Mouse (Mus musculus) adrenal gland, adult 2 months (tissue): ENCODE results near the gene Syne1. TPM values are rescaled to one million over a fixed set of nuclear protein-coding genes. Genes with fewer than 3 reads are reported as not detected.
"Not testable (repeated sequence)": the region's sequence is repeated elsewhere in the genome, so short reads cannot be mapped to it uniquely, and the experiment has no call there.

Experiments
- DNase-seq: peaks from one replicate; pipeline ENCODE4 v3.0.0; 2021
- polyA plus RNA-seq: library from polyadenylated mRNA; depleted of rRNA; stranded (reverse); fragments of >200 nt; gene quantifications from 2 replicates; pipeline ENCODE4 v1.2.3, GENCODE M21; 2012
- total RNA-seq, 2 experiments: library from RNA; stranded (reverse); gene quantifications; 2 replicates each; pipeline ENCODE4 v1.2.3; 2021

Gene Syne1
- total and polyA plus RNA-seq, 3 experiments: 7.1 to 21.2 (median 21.0) TPM

GRCm38 (mm10) chr10:5520695-5521094 is 30.6 kb downstream of the Syne1 start:
- DNase-seq: no peak

- no peak for DNase-seq
Measured at GRCm38 (mm10) chr10:5515330-5515729, 36.0 kb downstream of the Syne1 start.

- no peak for DNase-seq
Measured at GRCm38 (mm10) chr10:5514134-5514533, 37.1 kb downstream of the Syne1 start.

GRCm38 (mm10) chr10:5512285-5512684 is 39.0 kb downstream of the Syne1 start:
- no peak for DNase-seq

GRCm38 (mm10) chr10:5511403-5511802 is 39.9 kb downstream of the Syne1 start:
- DNase-seq: no peak

DNA sequence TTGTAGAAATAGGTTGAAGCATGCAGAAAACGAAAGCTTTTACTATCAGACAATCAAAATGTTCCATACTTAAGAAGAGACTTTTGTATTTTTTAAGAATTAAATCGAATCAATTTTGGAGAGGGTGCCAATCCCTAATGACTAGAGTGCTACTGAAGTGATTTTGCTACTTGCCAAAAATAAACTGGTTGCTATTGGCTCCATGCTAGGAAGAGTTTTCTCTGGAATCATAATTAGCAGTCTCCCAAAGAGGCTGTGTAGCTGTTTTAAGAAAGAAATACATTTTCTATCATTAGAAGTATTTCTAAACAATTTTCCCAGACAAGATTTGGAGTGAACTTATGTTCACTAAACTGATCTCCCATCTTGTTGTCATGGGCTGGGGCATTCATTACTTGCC is 43.8 kb downstream of the Syne1 start:
- DNase-seq: no peak

DNA sequence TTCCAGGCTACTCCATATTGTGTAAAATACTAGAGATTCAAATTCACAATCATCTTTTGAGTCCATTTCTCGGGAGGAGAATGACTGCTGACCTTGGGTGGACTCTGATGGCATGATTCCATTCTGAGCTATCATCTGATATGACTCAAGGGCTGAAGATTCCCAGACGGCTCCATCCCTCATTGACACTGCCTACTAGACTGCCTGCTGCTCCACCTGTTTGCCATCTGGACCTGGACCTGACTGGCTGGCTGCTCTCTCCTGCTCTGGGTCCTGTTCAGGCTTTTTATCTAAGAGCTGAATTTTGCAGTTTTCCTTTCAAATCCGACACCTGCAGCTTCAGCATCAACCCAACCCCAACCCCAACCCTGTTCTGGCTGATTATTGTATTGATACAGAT is 46.5 kb downstream of the Syne1 start:
- no peak for DNase-seq

GRCm38 (mm10) chr10:5503909-5504308 is 47.4 kb downstream of the Syne1 start:
- DNase-seq: no peak

DNA sequence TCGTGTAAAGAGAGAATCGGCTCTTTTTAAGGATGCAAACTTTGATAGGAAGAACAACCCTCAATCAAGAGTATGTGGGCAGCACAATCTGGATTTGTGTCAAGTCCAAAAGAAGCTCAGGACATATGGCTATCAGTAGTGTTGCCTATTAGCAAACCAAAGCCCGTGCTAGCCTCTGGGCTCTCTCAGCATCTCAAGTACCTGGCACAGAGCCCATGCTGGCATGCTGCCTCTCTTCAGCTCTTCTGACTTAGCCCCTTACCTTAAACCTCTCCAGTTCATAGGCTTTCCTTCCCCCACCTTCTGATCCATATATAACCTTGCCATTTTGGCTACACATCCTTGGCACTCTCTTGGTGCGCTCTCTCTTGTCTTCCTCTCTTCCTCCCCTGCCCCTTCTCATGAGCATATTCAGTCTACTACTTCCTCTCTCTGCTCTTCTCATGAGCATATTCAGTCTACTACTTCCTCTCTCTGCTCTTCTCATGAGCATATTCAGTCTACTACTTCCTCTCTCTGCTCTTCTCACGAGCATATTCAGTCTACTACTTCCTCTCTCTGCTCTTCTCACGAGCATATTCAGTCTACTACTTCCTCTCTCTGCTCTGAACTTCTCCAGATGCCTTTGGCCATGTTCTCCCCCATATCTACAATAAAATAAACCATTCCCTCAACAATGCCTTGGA is 51.5 kb downstream of the Syne1 start:
- DNase-seq: not testable (repeated sequence)

DNA sequence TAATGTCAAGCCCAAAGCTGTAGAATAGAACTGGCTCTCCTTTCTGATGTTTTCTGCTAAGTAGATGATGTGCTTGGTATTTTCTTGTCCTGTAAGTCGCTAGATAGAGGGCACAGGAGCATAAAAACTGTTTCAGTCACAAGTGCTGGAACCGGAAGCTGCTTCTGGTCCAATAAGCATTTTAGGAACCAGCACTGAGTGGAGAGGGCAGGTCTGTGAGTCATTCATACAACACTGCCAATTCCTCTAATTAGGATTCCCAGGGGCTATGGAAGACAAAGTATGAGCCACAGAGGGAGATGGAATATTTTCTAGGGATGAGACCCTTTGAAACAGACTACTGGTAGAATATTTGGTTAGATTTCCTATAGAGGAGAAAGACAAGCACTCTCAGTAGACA is 53.4 kb downstream of the Syne1 start:
- DNase-seq: no peak

DNA sequence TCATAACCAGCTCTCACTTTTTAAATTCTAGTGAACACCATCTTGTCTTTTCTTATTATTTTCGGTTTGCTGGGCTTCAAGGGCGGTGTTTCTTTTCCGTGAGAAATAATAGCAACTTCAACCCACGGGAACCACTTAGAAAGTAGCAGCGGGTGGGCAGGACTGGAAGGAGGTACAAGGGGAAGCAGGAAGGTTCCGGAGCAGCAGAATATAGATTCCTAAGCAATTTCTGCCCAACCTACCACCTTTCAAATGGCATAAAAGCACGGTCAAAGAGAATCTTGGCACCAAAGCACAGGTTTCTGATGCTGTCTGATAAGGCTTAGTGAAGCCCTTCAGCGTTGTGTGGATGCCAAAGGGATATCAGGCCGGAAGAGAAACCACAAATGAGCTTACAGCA is 60.2 kb downstream of the Syne1 start:
- DNase-seq: no peak

DNA sequence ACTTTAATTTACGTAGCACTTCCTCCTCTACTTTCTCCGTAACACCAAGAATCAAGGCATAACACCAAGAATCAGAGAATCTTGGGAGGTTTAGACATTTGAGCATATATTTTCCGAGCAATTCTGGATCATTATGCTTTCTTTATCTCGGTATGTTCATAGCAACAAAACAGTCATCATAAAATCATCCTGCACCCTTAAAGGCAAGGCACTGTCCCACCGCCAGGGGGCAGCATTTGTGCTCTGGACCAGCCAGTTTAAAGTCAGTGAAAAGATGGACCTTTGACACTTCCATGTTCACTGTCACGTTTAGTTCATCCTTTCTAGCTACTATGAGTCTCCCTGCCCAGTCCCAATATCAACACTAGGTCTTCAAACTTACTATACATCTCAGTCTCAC is 61.3 kb downstream of the Syne1 start:
- no peak for DNase-seq

- DNase-seq: no peak
Measured at GRCm38 (mm10) chr10:5488097-5488496, 63.2 kb downstream of the Syne1 start.

DNA sequence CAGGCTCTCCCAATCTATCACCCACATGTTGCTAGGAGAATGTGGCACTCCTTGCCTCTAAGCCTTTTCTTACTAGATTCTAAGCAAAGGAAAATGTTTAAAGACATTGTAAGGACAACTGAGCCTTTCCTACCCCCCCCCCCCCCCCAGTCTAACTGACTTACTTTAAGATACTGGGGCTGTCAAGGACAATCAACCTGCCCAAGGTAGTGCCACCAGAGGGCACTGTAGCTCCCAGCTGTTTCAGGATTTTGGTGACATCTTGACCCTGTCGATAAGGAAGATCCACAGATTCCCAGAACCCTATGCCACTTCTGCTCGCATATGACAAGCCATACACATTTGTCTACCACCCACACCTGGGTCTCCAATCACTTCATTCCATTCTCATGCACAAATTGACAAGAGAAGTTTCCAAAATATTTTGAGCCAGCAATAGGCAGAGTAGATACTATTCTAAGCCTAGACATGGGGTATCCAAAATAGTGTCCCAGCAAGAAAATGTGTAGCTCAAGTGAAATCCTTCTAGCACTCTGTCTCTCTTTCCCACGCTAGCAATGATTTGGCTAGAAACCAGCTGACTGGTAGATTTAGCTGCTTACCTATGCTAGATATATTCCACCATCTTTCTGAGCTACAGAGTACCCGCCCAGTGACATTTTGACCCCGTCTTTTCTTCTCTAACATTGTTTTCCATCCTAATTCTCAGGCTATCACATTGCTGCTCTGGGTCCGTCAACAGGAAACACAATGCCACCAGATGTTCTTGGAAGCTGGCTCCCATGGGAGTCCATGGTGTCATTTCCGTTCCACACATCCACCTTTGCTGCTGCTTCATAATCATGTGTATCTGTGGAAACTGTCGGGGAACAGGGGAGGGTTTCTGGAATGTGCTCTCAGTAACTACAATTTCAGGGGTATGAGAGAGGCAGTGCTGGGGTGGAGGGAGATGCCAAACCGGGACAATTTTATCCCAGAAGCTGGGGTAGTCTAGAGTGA is 70.4 kb downstream of the Syne1 start:
- DNase-seq: no peak

DNA sequence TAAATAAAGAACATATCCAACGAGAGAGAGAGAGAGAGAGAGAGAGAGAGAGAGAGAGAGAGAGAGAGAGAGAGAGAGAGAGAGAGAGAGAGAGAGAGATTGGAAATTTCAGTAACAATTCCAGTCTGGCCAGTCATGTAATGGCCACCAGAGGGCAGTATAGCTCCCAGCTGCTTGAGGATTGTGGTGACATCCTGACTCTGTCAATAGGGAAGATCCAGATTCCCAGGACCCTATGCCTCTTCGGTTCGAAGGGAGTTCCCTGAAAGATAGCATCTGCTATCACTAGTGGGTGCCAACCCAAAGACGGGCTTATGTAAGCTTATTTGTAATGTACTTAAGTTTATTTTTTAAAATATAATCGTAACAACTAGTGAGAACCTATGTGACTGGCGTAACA is 71.2 kb downstream of the Syne1 start:
- peak; percentile 16 for DNase-seq

DNA sequence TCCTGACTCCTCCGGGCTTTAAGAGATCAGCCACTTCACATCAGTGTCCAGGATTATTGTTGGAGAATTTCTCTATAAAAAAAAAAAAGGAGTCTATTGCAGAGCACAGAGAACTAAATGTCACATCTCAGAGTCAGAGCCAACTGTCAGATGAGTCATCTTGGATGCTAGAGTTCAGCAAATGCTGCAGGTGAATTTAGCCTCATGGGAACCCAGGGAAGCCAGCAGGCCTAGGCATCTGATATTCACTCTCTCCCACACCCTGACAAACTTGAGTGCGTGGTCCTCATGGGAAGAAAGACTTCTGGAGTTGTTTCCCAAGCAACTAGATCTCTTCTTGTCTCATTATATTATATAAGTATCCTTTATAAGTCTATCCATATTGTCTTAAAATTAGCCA is 82.6 kb downstream of the Syne1 start:
- DNase-seq: peak; percentile 10

DNA sequence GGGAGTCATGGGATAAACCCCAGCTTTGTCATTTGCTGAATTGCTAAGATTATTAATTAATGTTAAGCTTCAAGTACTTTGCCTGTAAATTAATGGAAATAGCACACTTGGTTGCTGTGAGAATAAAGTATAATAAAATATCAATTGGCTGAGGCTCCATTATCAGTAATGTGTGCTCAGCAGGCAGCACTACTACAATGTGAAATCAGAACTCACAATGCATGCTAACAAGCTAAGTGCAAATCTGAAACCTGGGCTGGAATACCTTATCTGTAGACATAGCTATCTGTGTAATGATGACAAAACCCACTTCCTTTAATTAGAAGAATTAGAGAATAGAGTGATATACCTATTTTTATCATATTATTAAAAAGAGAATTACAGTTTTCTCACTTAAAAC is 97.5 kb downstream of the Syne1 start:
- no peak for DNase-seq

DNA sequence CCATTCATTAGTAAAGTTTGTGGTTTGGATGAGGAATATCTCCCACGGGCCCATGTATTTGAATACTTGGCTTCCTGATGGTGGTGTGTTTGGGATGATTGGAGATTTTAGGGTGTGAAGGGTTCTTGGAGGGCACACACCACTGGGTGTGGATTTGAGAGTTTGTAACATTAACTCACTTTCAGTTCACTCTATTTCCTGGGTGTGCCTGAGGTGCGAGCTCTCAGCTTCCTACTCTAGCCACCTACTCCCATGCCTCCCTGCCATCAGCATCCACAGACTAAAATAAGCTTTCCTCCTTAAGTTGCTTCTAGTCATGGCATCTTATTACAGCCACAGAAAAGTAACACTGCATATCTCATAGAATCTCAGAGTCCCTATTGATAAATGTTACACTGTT is 101.3 kb downstream of the Syne1 start:
- no peak for DNase-seq

- no peak for DNase-seq
Measured at GRCm38 (mm10) chr10:5447950-5448716, 103.1 kb downstream of the Syne1 start.

GRCm38 (mm10) chr10:5445313-5445712 is 106.0 kb downstream of the Syne1 start:
- DNase-seq: no peak

DNA sequence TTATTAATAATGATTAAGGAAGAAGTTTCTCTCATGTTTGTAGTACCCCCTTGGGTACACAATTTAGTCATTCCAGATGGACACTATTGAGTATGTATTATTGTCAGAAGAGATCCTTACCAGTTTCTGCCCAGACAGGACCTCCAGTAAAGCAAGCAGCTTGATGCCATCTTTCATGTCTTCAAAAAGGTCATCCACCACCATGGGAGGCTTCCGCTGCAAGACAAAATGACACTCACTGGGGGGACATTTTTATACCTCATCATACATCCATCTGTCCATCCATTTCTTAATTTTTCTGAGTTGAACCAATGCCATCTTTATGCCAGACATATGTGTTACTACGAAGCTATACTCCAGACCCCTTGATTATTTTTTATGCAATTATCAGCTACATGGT is 108.3 kb downstream of the Syne1 start:
- DNase-seq: no peak

GRCm38 (mm10) chr10:5439802-5440350 is 111.4 kb downstream of the Syne1 start:
- DNase-seq: no peak
